Mouse (Mus musculus) midbrain, embryonic 12.5 days (tissue): Measurements from ENCODE around the gene 6030458C11Rik. TPM values are rescaled to one million over a fixed set of nuclear protein-coding genes. Genes with fewer than 3 reads are reported as not detected.
A peak's percentile ranks its signal among the peaks of the same experiment; 100 is the strongest.

ENCODE experiments used
- ATAC-seq: fragments of 200-750 bp; cut with Nextera tagmentation; 2 replicates; pipeline ENCODE4 v1.8.0; 2017; ENCODE audit warnings: low read depth, moderate TSS enrichment, moderate library complexity; ENCODE audit not compliant: low FRiP score
- H3K27ac ChIP-seq: fragments of 300-500 bp; sonication (generic); replicated peaks from 2 replicates; pipeline ENCODE4 v1.5.1; 2016; ENCODE audit warnings: mild to moderate bottlenecking
- H3K27me3 ChIP-seq: fragments of 300-500 bp; sonication (generic); 2 replicates; pipeline ENCODE4 v1.6.1; 2016; ENCODE audit warnings: mild to moderate bottlenecking
- H3K36me3 ChIP-seq: fragments of 300-500 bp; sonication (generic); 2 replicates; pipeline ENCODE4 v1.6.1; 2016
- H3K4me1 ChIP-seq: fragments of 300-500 bp; sonication (generic); 2 replicates; pipeline ENCODE4 v1.6.1; 2016
- H3K4me2 ChIP-seq: fragments of 300-500 bp; sonication (generic); replicated peaks from 2 replicates; pipeline ENCODE4 v1.6.1; 2016; ENCODE audit warnings: mild to moderate bottlenecking, moderate library complexity
- H3K4me3 ChIP-seq: fragments of 300-500 bp; sonication (generic); 2 replicates; pipeline ENCODE4 v1.5.1; 2016; ENCODE audit warnings: mild to moderate bottlenecking
- H3K9ac ChIP-seq: fragments of 300-500 bp; sonication (generic); replicated peaks from 2 replicates; pipeline ENCODE4 v1.6.1; 2016; ENCODE audit warnings: mild to moderate bottlenecking, moderate library complexity
- H3K9me3 ChIP-seq: fragments of 300-500 bp; sonication (generic); 2 replicates; pipeline ENCODE4 v1.6.1; 2016; ENCODE audit warnings: mild to moderate bottlenecking
- WGBS: fragments of 180-500 bp; shearing (Covaris S2); methylation state at CpG from one replicate; pipeline ENCODE4 v1.1.7; 2016; 5-methylcytosine and 5-hydroxymethylcytosine counted together
- polyA plus RNA-seq: library from polyadenylated mRNA; unstranded; fragments of >200 nt; fragmentation: Nextera tagmentation; extraction: Ambion mirVana; gene quantifications from 2 replicates; pipeline ENCODE4 v1.2.1, GENCODE M21; 2016

6030458C11Rik gene
- polyA plus RNA-seq, result 41.1 and 42.2 TPM in 2 replicates

GRCm38 (mm10) chr15:12824197-12824952 lies at the start of gene 6030458C11Rik, which contains the start of gene Drosha:
Gene 6030458C11Rik, minus strand, starts transcription at chr15:12824649.
Gene Drosha, plus strand, starts transcription at chr15:12824815.
- Histone ChIP-seq H3K27ac (peak within 1 kb of the TSS; percentile 78), H3K9me3 (no peaks in the 10 kb centered on the region), H3K4me3 (peak within 1 kb of the TSS; percentile 92), H3K9ac (peak within 1 kb of the TSS; percentile 88), H3K4me1 (peaks cover 22% of the 10 kb centered on the region), H3K36me3 (peaks cover 49% of the 10 kb centered on the region), H3K27me3 (no peaks in the 10 kb centered on the region), H3K4me2 (peak within 1 kb of the TSS; percentile 77)
- WGBS, result under 1% methylated on average over 67 of the region's 67 CpGs
- ATAC-seq, result peak; percentile 100

- peaks cover 71% of the 10 kb centered on the region for H3K36me3 ChIP-seq
- 0 out of 2 replicates have a peak, but pooled peaks cover 3% of the 10 kb centered on the region for H3K4me1 ChIP-seq
- no peak for ATAC-seq
- no peak overlapping the region for H3K4me2 ChIP-seq
- no peak overlapping the region for H3K27ac ChIP-seq
- no peak overlapping the region for H3K4me3 ChIP-seq
- no peak overlapping the region for H3K9ac ChIP-seq
- no peaks in the 10 kb centered on the region for H3K9me3 ChIP-seq
- WGBS, result 86% methylated on average over 8 of the region's 8 CpGs
- H3K27me3 ChIP-seq, result no peaks in the 10 kb centered on the region
These were observed 42.8 kb upstream of the 6030458C11Rik start for GRCm38 (mm10) chr15:12867269-12867668.

GRCm38 (mm10) chr15:12865595-12866314 lies 41.3 kb upstream of the 6030458C11Rik start:
- no peak overlapping the region for H3K4me3 ChIP-seq
- no peaks in the 10 kb centered on the region for H3K9me3 ChIP-seq
- no peak overlapping the region for H3K4me2 ChIP-seq
- no peak overlapping the region for H3K9ac ChIP-seq
- peaks cover 76% of the 10 kb centered on the region for H3K36me3 ChIP-seq
- no peak overlapping the region for H3K27ac ChIP-seq
- ATAC-seq, result no peak
- 90% methylated on average over 7 of the region's 7 CpGs for WGBS
- H3K4me1 ChIP-seq, result 0 out of 2 replicates have a peak, but pooled peaks cover 3% of the 10 kb centered on the region
- H3K27me3 ChIP-seq, result no peaks in the 10 kb centered on the region

- ATAC-seq, result no peak
- no peak overlapping the region for H3K9ac ChIP-seq
- H3K4me3 ChIP-seq, result no peak overlapping the region
- 83% methylated on average over 1 of the region's 1 CpGs for WGBS
- no peaks in the 10 kb centered on the region for H3K27me3 ChIP-seq
- H3K4me1 ChIP-seq, result 0 out of 2 replicates have a peak, but pooled peaks cover 3% of the 10 kb centered on the region
- H3K4me2 ChIP-seq, result no peak overlapping the region
- H3K36me3 ChIP-seq, result peaks cover 81% of the 10 kb centered on the region
- no peaks in the 10 kb centered on the region for H3K9me3 ChIP-seq
- no peak overlapping the region for H3K27ac ChIP-seq
These were observed 39.2 kb upstream of the 6030458C11Rik start for GRCm38 (mm10) chr15:12863669-12864068.

- Histone ChIP-seq H3K27ac (no peak overlapping the region), H3K27me3 (no peaks in the 10 kb centered on the region), H3K9ac (no peak overlapping the region), H3K4me3 (no peak overlapping the region), H3K4me1 (no peaks in the 10 kb centered on the region), H3K9me3 (no peaks in the 10 kb centered on the region), H3K36me3 (peaks cover 82% of the 10 kb centered on the region), H3K4me2 (no peak overlapping the region)
- WGBS, result 85% methylated on average over 3 of the region's 3 CpGs
- ATAC-seq, result no peak
These were observed 37.6 kb upstream of the 6030458C11Rik start for GRCm38 (mm10) chr15:12862061-12862460.

- H3K4me2 ChIP-seq, result no peak overlapping the region
- peaks cover 89% of the 10 kb centered on the region for H3K36me3 ChIP-seq
- 93% methylated on average over 3 of the region's 3 CpGs for WGBS
These were observed 34.2 kb upstream of the 6030458C11Rik start for GRCm38 (mm10) chr15:12858645-12859044.

GRCm38 (mm10) chr15:12857840-12858516 lies 33.5 kb upstream of the 6030458C11Rik start:
- no peaks in the 10 kb centered on the region for H3K9me3 ChIP-seq
- H3K9ac ChIP-seq, result no peak overlapping the region
- no peaks in the 10 kb centered on the region for H3K27me3 ChIP-seq
- WGBS, result 93% methylated on average over 12 of the region's 12 CpGs
- H3K36me3 ChIP-seq, result peaks cover 92% of the 10 kb centered on the region
- no peak for ATAC-seq
- H3K4me1 ChIP-seq, result no peaks in the 10 kb centered on the region
- no peak overlapping the region for H3K4me3 ChIP-seq
- no peak overlapping the region for H3K4me2 ChIP-seq
- H3K27ac ChIP-seq, result no peak overlapping the region

More at GRCm38 (mm10) chr15:12858645-12859044, 34.2 kb upstream of the 6030458C11Rik start:
- H3K27ac ChIP-seq, result no peak overlapping the region
- no peak overlapping the region for H3K4me3 ChIP-seq
- ATAC-seq, result no peak
- no peak overlapping the region for H3K9ac ChIP-seq
- no peaks in the 10 kb centered on the region for H3K4me1 ChIP-seq
- no peaks in the 10 kb centered on the region for H3K9me3 ChIP-seq
- H3K27me3 ChIP-seq, result no peaks in the 10 kb centered on the region

- H3K9me3 ChIP-seq, result no peaks in the 10 kb centered on the region
These were observed 32.3 kb upstream of the 6030458C11Rik start for GRCm38 (mm10) chr15:12856780-12857179.

GRCm38 (mm10) chr15:12853471-12853870 lies 29.0 kb upstream of the 6030458C11Rik start:
- no peaks in the 10 kb centered on the region for H3K27me3 ChIP-seq
- H3K4me1 ChIP-seq, result no peaks in the 10 kb centered on the region
- no peaks in the 10 kb centered on the region for H3K9me3 ChIP-seq
- H3K36me3 ChIP-seq, result peaks cover 92% of the 10 kb centered on the region
- H3K9ac ChIP-seq, result no peak overlapping the region
- no peak overlapping the region for H3K27ac ChIP-seq
- WGBS, result 94% methylated on average over 8 of the region's 8 CpGs
- H3K4me2 ChIP-seq, result no peak overlapping the region
- no peak for ATAC-seq
- H3K4me3 ChIP-seq, result no peak overlapping the region

More at GRCm38 (mm10) chr15:12856780-12857179, 32.3 kb upstream of the 6030458C11Rik start:
- ATAC-seq, result no peak
- no peak overlapping the region for H3K27ac ChIP-seq
- H3K27me3 ChIP-seq, result no peaks in the 10 kb centered on the region
- 98% methylated on average over 6 of the region's 6 CpGs for WGBS
- H3K4me1 ChIP-seq, result no peaks in the 10 kb centered on the region
- H3K4me2 ChIP-seq, result no peak overlapping the region
- H3K36me3 ChIP-seq, result peaks cover 94% of the 10 kb centered on the region
- H3K9ac ChIP-seq, result no peak overlapping the region
- H3K4me3 ChIP-seq, result no peak overlapping the region

GRCm38 (mm10) chr15:12849373-12849772 lies 24.9 kb upstream of the 6030458C11Rik start:
- H3K4me1 ChIP-seq, result no peaks in the 10 kb centered on the region
- H3K27ac ChIP-seq, result no peak overlapping the region
- H3K4me3 ChIP-seq, result no peak overlapping the region
- ATAC-seq, result no peak
- no peak overlapping the region for H3K9ac ChIP-seq
- H3K27me3 ChIP-seq, result no peaks in the 10 kb centered on the region
- WGBS, result 92% methylated on average over 4 of the region's 4 CpGs
- no peaks in the 10 kb centered on the region for H3K9me3 ChIP-seq
- H3K36me3 ChIP-seq, result peaks cover 93% of the 10 kb centered on the region
- no peak overlapping the region for H3K4me2 ChIP-seq

GRCm38 (mm10) chr15:12848196-12848975 lies 23.9 kb upstream of the 6030458C11Rik start:
- 87% methylated on average over 11 of the region's 11 CpGs for WGBS

More at GRCm38 (mm10) chr15:12848196-12848975, 23.9 kb upstream of the 6030458C11Rik start:
- H3K27me3 ChIP-seq, result no peaks in the 10 kb centered on the region
- H3K27ac ChIP-seq, result no peak overlapping the region
- no peak overlapping the region for H3K4me2 ChIP-seq
- no peak overlapping the region for H3K9ac ChIP-seq
- no peak for ATAC-seq
- no peaks in the 10 kb centered on the region for H3K9me3 ChIP-seq
- H3K36me3 ChIP-seq, result peaks cover 92% of the 10 kb centered on the region
- no peak overlapping the region for H3K4me3 ChIP-seq
- no peaks in the 10 kb centered on the region for H3K4me1 ChIP-seq
